Mouse (Mus musculus) brain, embryonic 14.5 days (tissue): Measurements from ENCODE around the gene Ablim1. TPM values are rescaled to one million over a fixed set of nuclear protein-coding genes. Genes with fewer than 3 reads are reported as not detected.

Experiments
- DNase-seq: peaks from one replicate; pipeline ENCODE4 v3.0.0-alpha.2; 2011; ENCODE audit warnings: low read depth
- CTCF ChIP-seq: fragments of 200-500 bp; IDR thresholded peaks from 2 replicates; pipeline ENCODE4 v1.5.1; 2012; ENCODE audit warnings: inconsistent platforms, mild to moderate bottlenecking, moderate library complexity, borderline replicate concordance; ENCODE audit not compliant: insufficient read depth, insufficient read length; ENCODE audit errors: extremely low read depth
- POLR2A ChIP-seq: fragments of 200-500 bp; IDR thresholded peaks from 2 replicates; pipeline ENCODE4 v1.6.1; 2012; ENCODE audit warnings: mild to moderate bottlenecking, inconsistent platforms, borderline replicate concordance; ENCODE audit not compliant: poor library complexity, insufficient read depth, insufficient read length, severe bottlenecking; ENCODE audit errors: extremely low read depth
- polyA plus RNA-seq: library from polyadenylated mRNA; depleted of rRNA; stranded (reverse); fragments of >200 nt; gene quantifications from 2 replicates; pipeline ENCODE4 v1.2.3, GENCODE M21; 2012

The Ablim1 gene
- polyA plus RNA-seq, 1 experiment = 40.7 TPM

GRCm38 (mm10) chr19:57202554-57202953 lies 112.2 kb downstream of the Ablim1 start:
- TF ChIP-seq POLR2A (no peak), CTCF (no peak)
- DNase-seq = no peak

GRCm38 (mm10) chr19:57201090-57201483 lies 113.6 kb downstream of the Ablim1 start:
- no peak for TF ChIP-seq CTCF
- no peak for TF ChIP-seq POLR2A
- no peak for DNase-seq

- DNase-seq = no peak
- TF ChIP-seq CTCF (no peak), POLR2A (no peak)
Observed at GRCm38 (mm10) chr19:57200477-57201089, 114.1 kb downstream of the Ablim1 start.

- no peak for TF ChIP-seq POLR2A
- TF ChIP-seq CTCF = no peak
- DNase-seq = peak; percentile 44
Observed at GRCm38 (mm10) chr19:57199361-57199760, 115.4 kb downstream of the Ablim1 start.

- TF ChIP-seq POLR2A (no peak), CTCF (no peak)
- DNase-seq = no peak
Observed at GRCm38 (mm10) chr19:57198531-57198930, 116.2 kb downstream of the Ablim1 start.

- TF ChIP-seq CTCF (no peak), POLR2A (no peak)
- DNase-seq = no peak
Observed at GRCm38 (mm10) chr19:57198029-57198428, 116.7 kb downstream of the Ablim1 start.

GRCm38 (mm10) chr19:57197043-57197817 lies 117.5 kb downstream of the Ablim1 start:
- peak; percentile 76 for DNase-seq
- TF ChIP-seq CTCF (no peak), POLR2A (no peak)

- no peak for DNase-seq
- TF ChIP-seq CTCF = no peak
- TF ChIP-seq POLR2A = no peak
Observed at GRCm38 (mm10) chr19:57196616-57197015, 118.1 kb downstream of the Ablim1 start.

- no peak for DNase-seq
Observed at GRCm38 (mm10) chr19:57195169-57195930, 119.4 kb downstream of the Ablim1 start.

GRCm38 (mm10) chr19:57193958-57194357 lies 120.8 kb downstream of the Ablim1 start:
- TF ChIP-seq POLR2A (no peak), CTCF (peak; percentile 66; the same call in 1 of the 2 replicates)
- peak; percentile 50 for DNase-seq

More at GRCm38 (mm10) chr19:57195169-57195930, 119.4 kb downstream of the Ablim1 start:
- no peak for TF ChIP-seq CTCF
- TF ChIP-seq POLR2A = no peak

- TF ChIP-seq CTCF (no peak), POLR2A (no peak)
- no peak for DNase-seq
Observed at GRCm38 (mm10) chr19:57193382-57193781, 121.3 kb downstream of the Ablim1 start.

GRCm38 (mm10) chr19:57191109-57191508 lies 123.6 kb downstream of the Ablim1 start:
- no peak for DNase-seq
- no peak for TF ChIP-seq POLR2A
- no peak for TF ChIP-seq CTCF

- TF ChIP-seq CTCF (no peak), POLR2A (no peak)
- no peak for DNase-seq
Observed at GRCm38 (mm10) chr19:57189427-57189826, 125.3 kb downstream of the Ablim1 start.
